Mouse (Mus musculus): ENCODE results near the gene 1600002K03Rik. TPM values are rescaled to one million over a fixed set of nuclear protein-coding genes. Genes with fewer than 3 reads are reported as not detected.

1600002K03Rik gene
- polyA plus RNA-seq, 1 experiment from 2014 or later = 11.0 TPM

DNA sequence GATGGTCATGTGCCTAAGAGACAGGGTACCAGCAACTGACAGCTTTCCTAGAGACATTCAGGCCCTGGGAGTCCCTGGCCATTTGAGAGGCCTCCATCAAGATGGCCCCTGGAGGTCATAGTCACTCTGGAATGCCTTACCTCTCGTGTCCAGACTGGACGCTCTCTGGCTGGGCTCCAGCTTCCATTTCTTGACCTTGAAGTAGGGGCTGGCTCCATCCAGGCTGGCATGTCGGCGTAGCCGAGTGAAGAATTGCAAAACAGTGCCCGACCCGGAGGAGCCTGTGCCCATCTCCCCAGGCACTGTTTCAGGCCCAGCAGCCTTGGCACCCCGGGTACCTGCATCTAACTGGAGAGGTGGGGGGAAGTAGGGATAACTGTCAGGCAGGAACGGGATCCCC, 38.3 kb upstream of the 1600002K03Rik start:
- H3K4me2 ChIP-seq (ENCODE audit: low read depth, low read length) = no peak overlapping the region
- DNase-seq (ENCODE audit: low spot score) (no peak), ATAC-seq (ENCODE audit: low read depth) (no peak)
- peaks cover 50% of the 10 kb centered on the region for H3K36me3 ChIP-seq (ENCODE audit: control insufficient read depth, insufficient read depth, low read length)
- no peak overlapping the region for H3K27ac ChIP-seq (replicated peaks; ENCODE audit: low read depth, low read length)
- no peak overlapping the region for H3K4me3 ChIP-seq (ENCODE audit: low read depth, low read length)
- peaks cover 20% of the 10 kb centered on the region for H3K4me1 ChIP-seq (ENCODE audit: control insufficient read depth, insufficient read depth, low read length)
- WGBS = 91% methylated on average over 9 of the region's 9 CpGs
- H3K9ac ChIP-seq (ENCODE audit: low read depth, low read length) = no peak overlapping the region
- H3K27me3 ChIP-seq (replicated peaks; ENCODE audit: control insufficient read depth, insufficient read depth, low read length) = peaks cover 24% of the 10 kb centered on the region
- 0 out of 2 replicates have a peak, but pooled peaks cover 3% of the 10 kb centered on the region for H3K9me3 ChIP-seq (ENCODE audit: control insufficient read depth, low read length)

DNA sequence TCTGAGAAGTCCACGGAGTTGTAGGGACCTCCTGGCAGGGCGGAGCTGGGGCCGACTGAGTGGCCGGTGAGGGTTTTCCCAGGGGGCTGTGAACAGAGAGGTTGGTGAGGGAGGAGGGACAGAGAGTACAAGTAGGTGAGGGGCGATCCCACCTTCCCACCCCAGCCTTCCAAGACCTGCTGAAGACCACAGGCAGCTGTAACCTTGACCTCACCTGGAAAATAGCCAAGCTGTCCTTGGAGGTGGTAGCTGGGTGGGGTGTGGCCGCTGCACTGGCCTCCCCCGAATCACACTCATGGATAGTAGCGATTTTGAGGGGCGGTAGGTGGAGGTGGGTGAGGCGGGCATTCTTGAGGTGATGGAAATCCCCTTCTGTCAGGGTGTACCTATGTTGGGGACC, 37.6 kb upstream of the 1600002K03Rik start:
- ATAC-seq (ENCODE audit: low read depth) (no peak), DNase-seq (ENCODE audit: low spot score) (no peak)
- Histone ChIP-seq H3K36me3 (ENCODE audit: control insufficient read depth, insufficient read depth, low read length) (peaks cover 43% of the 10 kb centered on the region), H3K4me3 (ENCODE audit: low read depth, low read length) (no peak overlapping the region), H3K9me3 (ENCODE audit: control insufficient read depth, low read length) (0 out of 2 replicates have a peak, but pooled peaks cover 3% of the 10 kb centered on the region), H3K4me1 (ENCODE audit: control insufficient read depth, insufficient read depth, low read length) (peaks cover 20% of the 10 kb centered on the region), H3K4me2 (ENCODE audit: low read depth, low read length) (no peak overlapping the region), H3K27me3 (replicated peaks; ENCODE audit: control insufficient read depth, insufficient read depth, low read length) (peaks cover 24% of the 10 kb centered on the region), H3K27ac (replicated peaks; ENCODE audit: low read depth, low read length) (no peak overlapping the region), H3K9ac (ENCODE audit: low read depth, low read length) (no peak overlapping the region)
- WGBS = 88% methylated on average over 10 of the region's 10 CpGs

DNA sequence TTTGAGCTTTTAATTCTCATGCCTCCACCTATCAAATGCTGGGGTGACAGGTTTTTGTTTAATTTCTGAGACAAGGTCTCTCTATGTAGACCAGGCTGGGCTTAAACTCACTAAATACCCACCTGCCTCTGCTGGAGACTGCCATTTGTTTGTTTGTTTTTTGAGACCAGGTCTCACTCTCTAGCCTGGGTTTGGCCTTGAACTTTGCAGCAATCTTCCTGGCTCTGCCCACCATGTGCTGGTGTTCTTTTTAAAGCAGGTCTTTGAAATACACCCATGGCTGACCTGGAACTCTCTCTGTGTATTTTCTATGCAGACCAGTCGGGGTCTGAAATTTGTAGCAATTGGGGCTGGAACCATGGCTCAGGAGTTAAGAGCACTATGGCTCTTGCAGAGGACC, 37.1 kb upstream of the 1600002K03Rik start:
- DNase-seq (ENCODE audit: low spot score) = no peak

DNA sequence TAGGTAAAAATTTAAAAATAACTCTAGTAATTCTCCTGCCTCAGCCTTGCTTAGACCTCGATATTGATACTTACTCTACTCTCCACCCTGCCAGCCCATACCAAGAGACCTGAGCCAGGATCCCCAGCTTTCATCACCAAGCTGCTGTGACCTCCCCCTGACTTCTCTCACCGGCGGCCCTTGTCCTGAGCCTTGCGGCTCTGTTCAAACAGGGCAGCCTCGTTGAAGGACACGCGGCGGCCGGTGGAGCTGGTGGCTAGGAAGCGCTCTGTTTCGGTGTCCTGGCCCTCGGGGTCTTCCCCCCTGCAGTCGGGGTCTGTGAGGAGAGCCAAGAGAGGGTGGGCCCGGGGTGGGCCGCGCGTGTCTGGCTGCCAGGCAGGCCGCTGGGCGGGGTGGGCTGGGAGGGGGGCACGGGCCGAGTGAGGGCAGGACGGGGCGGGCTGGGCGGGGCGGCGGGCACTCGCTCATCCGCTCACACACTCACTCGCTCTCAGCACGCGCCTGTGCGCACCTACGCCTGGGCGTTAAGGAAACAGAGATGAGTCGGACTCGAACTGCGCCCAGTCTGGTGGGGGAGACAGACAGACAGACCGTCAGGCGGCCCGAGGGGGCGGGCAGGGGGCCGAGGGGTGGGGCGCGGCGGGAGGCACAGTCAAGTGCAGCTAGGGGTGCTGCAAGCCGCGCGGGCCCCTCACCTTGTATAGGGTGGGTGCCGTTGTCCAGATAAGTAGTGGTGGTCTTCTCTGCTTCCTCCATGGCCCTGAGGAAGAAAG, 36.4 kb upstream of the 1600002K03Rik start:
- DNase-seq (ENCODE audit: low spot score) = no peak
- Histone ChIP-seq H3K4me1 (ENCODE audit: control insufficient read depth, insufficient read depth, low read length) (peaks cover 20% of the 10 kb centered on the region), H3K4me2 (ENCODE audit: low read depth, low read length) (peak overlapping the region; percentile 96), H3K27me3 (replicated peaks; ENCODE audit: control insufficient read depth, insufficient read depth, low read length) (peaks cover 24% of the 10 kb centered on the region), H3K9ac (ENCODE audit: low read depth, low read length) (no peak overlapping the region), H3K9me3 (ENCODE audit: control insufficient read depth, low read length) (0 out of 2 replicates have a peak, but pooled peaks cover 3% of the 10 kb centered on the region), H3K36me3 (ENCODE audit: control insufficient read depth, insufficient read depth, low read length) (peaks cover 32% of the 10 kb centered on the region), H3K4me3 (ENCODE audit: low read depth, low read length) (peak overlapping the region; percentile 69), H3K27ac (replicated peaks; ENCODE audit: low read depth, low read length) (no peak overlapping the region)
- no peak for ATAC-seq (ENCODE audit: low read depth)
- 23% methylated on average over 13 of the region's 49 CpGs for WGBS

More for the DNA sequence above, 37.1 kb upstream of the 1600002K03Rik start:
- peaks cover 24% of the 10 kb centered on the region for H3K27me3 ChIP-seq (replicated peaks; ENCODE audit: control insufficient read depth, insufficient read depth, low read length)
- H3K9me3 ChIP-seq (ENCODE audit: control insufficient read depth, low read length) = 0 out of 2 replicates have a peak, but pooled peaks cover 3% of the 10 kb centered on the region
- ATAC-seq (ENCODE audit: low read depth) = no peak
- peaks cover 38% of the 10 kb centered on the region for H3K36me3 ChIP-seq (ENCODE audit: control insufficient read depth, insufficient read depth, low read length)
- WGBS = 88% methylated on average over 1 of the region's 1 CpGs
- no peak overlapping the region for H3K9ac ChIP-seq (ENCODE audit: low read depth, low read length)
- H3K4me3 ChIP-seq (ENCODE audit: low read depth, low read length) = no peak overlapping the region
- no peak overlapping the region for H3K4me2 ChIP-seq (ENCODE audit: low read depth, low read length)
- peaks cover 20% of the 10 kb centered on the region for H3K4me1 ChIP-seq (ENCODE audit: control insufficient read depth, insufficient read depth, low read length)
- H3K27ac ChIP-seq (replicated peaks; ENCODE audit: low read depth, low read length) = no peak overlapping the region

DNA sequence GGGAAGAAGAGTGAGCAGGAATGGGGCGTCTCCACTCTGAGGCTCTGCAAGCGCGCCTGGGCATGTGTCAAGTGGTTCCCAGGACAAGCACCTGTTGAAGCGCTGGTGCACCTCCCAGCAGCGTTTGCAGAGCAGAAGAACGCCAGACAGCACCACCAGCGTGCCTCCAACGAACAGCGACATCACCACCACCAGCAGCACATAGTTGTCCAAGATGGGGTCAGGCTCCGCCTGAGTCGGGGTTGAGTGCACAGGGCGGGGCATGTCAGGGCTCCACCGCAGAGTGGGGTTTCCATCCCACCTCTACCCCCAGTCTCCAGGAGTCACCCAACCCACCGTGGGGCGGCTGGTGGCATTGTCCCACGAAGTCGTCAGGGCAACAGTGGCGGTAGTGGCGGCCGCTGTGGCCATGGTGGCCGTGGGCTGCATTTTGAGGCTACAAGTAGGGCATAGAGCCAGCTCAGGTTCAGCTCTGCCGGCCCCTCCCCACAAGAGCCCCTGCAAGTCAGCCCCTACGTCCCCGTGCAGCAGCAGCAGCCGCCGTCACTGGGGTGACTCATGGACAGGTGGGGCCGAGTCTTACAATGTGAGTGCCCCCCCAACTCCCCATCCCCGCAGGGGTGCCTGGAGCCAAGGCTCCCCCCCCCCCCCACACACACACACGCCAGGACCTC, 35.7 kb upstream of the 1600002K03Rik start:
- Histone ChIP-seq H3K9ac (ENCODE audit: low read depth, low read length) (peak overlapping the region; percentile 37; the same call in 1 of the 2 replicates), H3K36me3 (ENCODE audit: control insufficient read depth, insufficient read depth, low read length) (peaks cover 25% of the 10 kb centered on the region), H3K27me3 (replicated peaks; ENCODE audit: control insufficient read depth, insufficient read depth, low read length) (peaks cover 24% of the 10 kb centered on the region), H3K27ac (replicated peaks; ENCODE audit: low read depth, low read length) (no peak overlapping the region), H3K4me2 (ENCODE audit: low read depth, low read length) (peak overlapping the region; percentile 96), H3K9me3 (ENCODE audit: control insufficient read depth, low read length) (0 out of 2 replicates have a peak, but pooled peaks cover 3% of the 10 kb centered on the region), H3K4me3 (ENCODE audit: low read depth, low read length) (peak overlapping the region; percentile 69), H3K4me1 (ENCODE audit: control insufficient read depth, insufficient read depth, low read length) (peaks cover 20% of the 10 kb centered on the region)
- 3% methylated on average over 24 of the region's 29 CpGs for WGBS
- no peak for ATAC-seq (ENCODE audit: low read depth)
- peak; percentile 63 for DNase-seq (ENCODE audit: low spot score)

DNA sequence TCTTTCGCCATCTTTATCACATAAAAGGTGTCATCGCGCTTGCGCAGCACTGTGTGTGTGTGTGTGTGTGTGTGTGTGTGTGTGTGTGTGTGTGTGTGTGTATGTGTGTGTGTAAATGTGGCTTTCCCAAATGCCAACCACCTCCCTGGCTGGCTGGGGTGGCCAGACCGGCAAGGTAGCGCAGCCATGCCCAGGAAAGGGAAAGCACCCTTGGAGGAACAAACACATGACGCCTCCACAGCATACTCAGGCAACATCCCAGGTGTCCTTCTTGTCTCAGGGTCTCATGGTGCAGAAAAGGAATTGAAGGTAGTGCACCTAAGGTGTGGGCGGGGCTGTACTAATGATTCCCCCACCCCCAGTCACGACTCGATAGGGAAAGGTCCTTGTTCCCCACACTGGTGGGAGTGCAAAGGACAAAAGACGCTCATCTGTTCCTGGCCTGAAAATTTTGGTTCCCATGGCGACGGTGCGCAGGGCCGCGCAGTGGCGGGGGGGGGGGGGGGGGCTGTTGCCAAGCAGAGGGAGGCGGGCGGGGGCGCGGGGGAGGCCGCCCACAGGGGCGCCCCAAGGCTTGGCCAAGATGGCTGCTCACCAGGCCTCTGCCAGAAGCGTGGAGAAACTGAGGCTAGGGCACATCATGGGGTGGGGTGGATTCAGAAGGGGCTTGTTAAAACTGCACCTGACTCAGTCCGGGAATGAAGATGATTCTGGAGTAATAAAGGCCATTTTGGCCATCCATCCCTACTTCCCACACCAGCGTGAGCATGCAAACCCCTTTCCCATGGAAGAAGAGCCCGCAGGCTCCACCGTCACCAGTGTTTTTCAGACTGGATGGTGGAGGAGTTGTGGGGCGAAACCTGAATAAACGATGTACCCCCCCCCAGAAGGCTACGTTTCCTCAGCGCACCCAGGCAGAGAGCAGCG, 34.9 kb upstream of the 1600002K03Rik start:
- Histone ChIP-seq H3K4me1 (ENCODE audit: control insufficient read depth, insufficient read depth, low read length) (peaks cover 22% of the 10 kb centered on the region), H3K9me3 (ENCODE audit: control insufficient read depth, low read length) (0 out of 2 replicates have a peak, but pooled peaks cover 3% of the 10 kb centered on the region), H3K27me3 (replicated peaks; ENCODE audit: control insufficient read depth, insufficient read depth, low read length) (peaks cover 24% of the 10 kb centered on the region), H3K27ac (replicated peaks; ENCODE audit: low read depth, low read length) (peak overlapping the region; percentile 55; the same call in 1 of the 2 replicates), H3K4me3 (ENCODE audit: low read depth, low read length) (peak overlapping the region; percentile 69), H3K9ac (ENCODE audit: low read depth, low read length) (peak overlapping the region; percentile 76), H3K36me3 (ENCODE audit: control insufficient read depth, insufficient read depth, low read length) (peaks cover 18% of the 10 kb centered on the region), H3K4me2 (ENCODE audit: low read depth, low read length) (peak overlapping the region; percentile 96)
- no peak for ATAC-seq (ENCODE audit: low read depth)
- 3% methylated on average over 17 of the region's 33 CpGs for WGBS
- no peak for DNase-seq (ENCODE audit: low spot score)

DNA sequence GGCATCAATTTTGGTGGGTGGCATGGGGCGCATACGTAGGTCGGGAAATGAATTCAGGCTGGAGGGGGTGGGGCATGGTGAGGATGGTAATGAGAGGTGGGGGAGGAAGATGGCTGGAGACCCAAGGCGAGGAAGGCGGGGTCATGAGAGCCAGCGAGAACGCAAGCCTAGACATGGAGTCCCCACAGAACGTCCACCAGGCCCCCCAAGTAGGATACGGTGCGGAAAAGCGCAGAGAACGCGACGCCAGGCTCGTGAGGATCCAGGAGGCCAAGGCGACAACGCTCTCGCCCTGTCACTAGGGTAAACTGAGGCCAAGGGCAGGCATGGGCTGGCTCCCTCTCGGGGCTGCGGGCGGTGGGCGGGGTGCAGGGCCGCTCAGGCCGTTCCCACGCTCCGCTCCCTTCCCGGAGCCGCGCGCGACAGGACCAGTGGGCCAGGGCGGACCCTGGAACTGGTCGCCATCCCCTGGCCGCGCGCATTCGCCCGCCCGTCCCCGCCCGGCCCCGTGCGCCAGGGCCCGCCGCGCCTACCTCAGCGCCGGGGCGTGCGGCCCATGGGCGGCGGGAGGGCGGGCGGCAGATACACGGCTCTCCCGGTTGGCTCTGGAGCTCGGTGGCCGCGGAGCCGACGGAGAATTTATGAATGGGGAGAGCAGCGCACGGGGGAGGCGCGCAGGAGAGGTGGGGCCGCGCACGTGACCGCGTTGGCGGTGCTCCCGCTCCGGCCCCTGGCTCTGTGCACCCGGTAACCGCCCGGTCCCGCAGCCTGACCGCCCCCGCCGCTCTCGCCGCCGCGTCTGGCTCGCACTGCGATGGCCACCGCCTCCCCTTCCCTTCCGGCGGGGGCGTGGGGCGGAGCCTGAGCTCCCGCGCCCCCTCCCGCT, 33.9 kb upstream of the 1600002K03Rik start, which contains the start of gene Atp5d:
Atp5d (plus strand) TSS at position 80 of the 886 bp plus-strand sequence.
- H3K4me2 ChIP-seq (ENCODE audit: low read depth, low read length) = peak within 1 kb of the TSS; percentile 96
- peaks cover 23% of the 10 kb centered on the region for H3K4me1 ChIP-seq (ENCODE audit: control insufficient read depth, insufficient read depth, low read length)
- H3K36me3 ChIP-seq (ENCODE audit: control insufficient read depth, insufficient read depth, low read length) = peaks cover 21% of the 10 kb centered on the region
- H3K9me3 ChIP-seq (ENCODE audit: control insufficient read depth, low read length) = 0 out of 2 replicates have a peak, but pooled peaks cover 3% of the 10 kb centered on the region
- peak within 1 kb of the TSS; percentile 73 for H3K27ac ChIP-seq (replicated peaks; ENCODE audit: low read depth, low read length)
- H3K4me3 ChIP-seq (ENCODE audit: low read depth, low read length) = peak within 1 kb of the TSS; percentile 69
- WGBS = 0% methylated on average over 20 of the region's 94 CpGs
- peak within 1 kb of the TSS; percentile 76 for H3K9ac ChIP-seq (ENCODE audit: low read depth, low read length)
- peaks cover 24% of the 10 kb centered on the region for H3K27me3 ChIP-seq (replicated peaks; ENCODE audit: control insufficient read depth, insufficient read depth, low read length)
- DNase-seq (ENCODE audit: low spot score) = peak; percentile 80
- peak; percentile 1; the same call in 1 of the 2 replicates for ATAC-seq (ENCODE audit: low read depth)
